Mouse (Mus musculus) lung, embryonic 14.5 days (tissue): Measurements from ENCODE around the gene Cox17. TPM values are rescaled to one million over a fixed set of nuclear protein-coding genes. Genes with fewer than 3 reads are reported as not detected.
A peak's percentile ranks its signal among the peaks of the same experiment; 100 is the strongest.

ENCODE experiments used
- ATAC-seq: fragments of 200-750 bp; cut with Nextera tagmentation; 2 replicates; pipeline ENCODE4 v1.8.0; 2017; ENCODE audit warnings: mild to moderate bottlenecking, moderate TSS enrichment, moderate library complexity; ENCODE audit not compliant: insufficient read depth
- DNase-seq: peaks from one replicate; pipeline ENCODE4 v3.0.0-alpha.2; 2015
- H3K27ac ChIP-seq: fragments of 300-500 bp; sonication (generic); 2 replicates; pipeline ENCODE4 v1.5.1; 2014; ENCODE audit warnings: low read depth, mild to moderate bottlenecking, moderate library complexity
- H3K27me3 ChIP-seq: fragments of 300-500 bp; sonication (generic); 2 replicates; pipeline ENCODE4 v1.6.1; 2014; ENCODE audit warnings: low read length, control low read depth; ENCODE audit not compliant: insufficient read depth
- H3K36me3 ChIP-seq: fragments of 300-500 bp; sonication (generic); 2 replicates; pipeline ENCODE4 v1.6.1; 2014; ENCODE audit warnings: control low read depth; ENCODE audit not compliant: insufficient read depth
- H3K4me1 ChIP-seq: fragments of 300-500 bp; sonication (generic); 2 replicates; pipeline ENCODE4 v1.6.1; 2014; ENCODE audit warnings: antibody characterized with exemption, control low read depth; ENCODE audit not compliant: insufficient read depth
- H3K4me2 ChIP-seq: fragments of 300-500 bp; sonication (generic); 2 replicates; pipeline ENCODE4 v1.6.1; 2014; ENCODE audit warnings: mild to moderate bottlenecking
- H3K4me3 ChIP-seq: fragments of 300-500 bp; sonication (generic); 2 replicates; pipeline ENCODE4 v1.5.1; 2014; ENCODE audit warnings: low read depth, low read length
- H3K9ac ChIP-seq: fragments of 300-500 bp; sonication (generic); 2 replicates; pipeline ENCODE4 v1.6.1; 2014
- H3K9me3 ChIP-seq: fragments of 300-500 bp; sonication (generic); 2 replicates; pipeline ENCODE4 v1.6.1; 2016; ENCODE audit warnings: low read depth, low read length, control low read depth
- CTCF ChIP-seq: IDR thresholded peaks from 2 replicates; pipeline ENCODE4 v1.5.1; 2016; ENCODE audit warnings: antibody characterized with exemption, low read depth
- WGBS: fragments of 180-500 bp; shearing (Covaris S2); extraction: QIAGEN DNeasy Blood & Tissue Kit; methylation state at CpG from one replicate; pipeline ENCODE4 v1.1.7; 2014; 5-methylcytosine and 5-hydroxymethylcytosine counted together
- polyA plus RNA-seq: library from polyadenylated mRNA; unstranded; fragments of >200 nt; fragmentation: Nextera tagmentation; extraction: Ambion mirVana; gene quantifications from 2 replicates; pipeline ENCODE4 v1.2.1, GENCODE M21; 2014

The Cox17 gene
- polyA plus RNA-seq, 1 experiment from 2014 or later: 126 TPM

DNA sequence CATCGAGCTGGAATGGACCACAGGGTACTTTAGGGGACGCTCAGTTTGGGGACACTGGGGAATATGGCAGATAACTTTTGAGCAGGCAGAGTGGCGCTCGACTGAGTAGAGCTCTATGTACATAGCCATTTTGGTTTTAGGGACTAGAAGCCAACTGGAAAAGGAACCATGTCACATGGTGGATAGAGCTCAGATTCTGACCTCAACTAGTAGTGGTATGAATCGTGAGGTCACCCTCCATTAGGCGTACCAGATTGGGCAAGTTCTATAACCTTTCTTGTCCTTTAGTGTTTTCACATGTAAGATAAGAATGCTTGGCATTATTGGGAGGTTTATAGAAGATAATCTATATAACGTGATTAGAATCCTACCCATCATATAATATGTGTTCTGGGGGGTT lies 43.5 kb downstream of the Cox17 start:
- Histone ChIP-seq H3K9me3 (no peaks in the 10 kb centered on the region), H3K9ac (no peak overlapping the region), H3K4me3 (no peak overlapping the region), H3K27me3 (no peaks in the 10 kb centered on the region), H3K4me2 (no peak overlapping the region), H3K4me1 (no peaks in the 10 kb centered on the region), H3K36me3 (no peaks in the 10 kb centered on the region), H3K27ac (no peak overlapping the region)
- no peak for DNase-seq
- ATAC-seq: no peak
- 84% methylated on average over 7 of the region's 7 CpGs for WGBS
- TF ChIP-seq CTCF: no peak

DNA sequence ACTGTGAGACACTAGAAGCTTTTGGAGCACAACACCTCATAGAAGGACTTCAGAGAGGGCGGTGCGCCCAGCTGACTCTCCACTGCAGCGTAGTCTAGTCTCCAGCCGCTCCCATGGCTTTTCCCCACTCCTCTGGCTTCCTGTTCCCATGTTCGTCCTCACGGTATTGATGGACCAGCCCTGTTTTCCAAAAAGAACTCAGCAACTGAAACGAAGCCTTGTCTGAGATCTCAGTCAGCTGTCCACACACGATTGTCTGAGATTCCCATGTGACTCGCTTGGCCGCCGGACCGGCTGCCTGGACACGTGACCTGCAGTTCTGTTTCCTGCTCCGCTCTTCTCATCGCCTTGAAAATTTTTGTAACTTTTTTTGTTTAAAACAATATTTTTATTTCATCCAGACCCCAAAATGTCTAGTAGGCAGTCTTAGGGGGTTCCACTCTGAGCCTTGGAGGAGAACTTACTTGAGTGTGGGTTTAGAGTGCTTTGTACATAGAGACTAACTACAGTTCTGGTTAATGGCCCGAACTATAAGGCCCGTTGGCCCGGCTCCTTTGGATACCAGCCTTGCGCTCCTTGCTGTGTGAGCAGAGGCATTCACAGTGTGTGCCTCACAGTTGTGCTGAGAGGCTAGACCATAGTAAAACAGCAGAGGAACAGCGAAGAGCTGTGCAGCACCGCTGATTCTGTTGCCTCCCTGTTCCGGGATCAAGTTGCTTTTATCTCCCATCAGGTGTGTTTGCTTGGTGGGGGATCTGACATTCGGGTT lies 45.5 kb downstream of the Cox17 start:
- TF ChIP-seq CTCF: no peak
- no peaks in the 10 kb centered on the region for H3K4me1 ChIP-seq
- no peaks in the 10 kb centered on the region for H3K36me3 ChIP-seq
- H3K27ac ChIP-seq: no peak overlapping the region
- no peaks in the 10 kb centered on the region for H3K27me3 ChIP-seq
- H3K4me3 ChIP-seq: no peak overlapping the region
- no peaks in the 10 kb centered on the region for H3K9me3 ChIP-seq
- DNase-seq (no peak), ATAC-seq (no peak)
- H3K9ac ChIP-seq: no peak overlapping the region
- 66% methylated on average over 23 of the region's 23 CpGs for WGBS
- 0 out of 2 replicates have a peak overlapping the region, but pooled peaks have one; percentile 12 for H3K4me2 ChIP-seq

DNA sequence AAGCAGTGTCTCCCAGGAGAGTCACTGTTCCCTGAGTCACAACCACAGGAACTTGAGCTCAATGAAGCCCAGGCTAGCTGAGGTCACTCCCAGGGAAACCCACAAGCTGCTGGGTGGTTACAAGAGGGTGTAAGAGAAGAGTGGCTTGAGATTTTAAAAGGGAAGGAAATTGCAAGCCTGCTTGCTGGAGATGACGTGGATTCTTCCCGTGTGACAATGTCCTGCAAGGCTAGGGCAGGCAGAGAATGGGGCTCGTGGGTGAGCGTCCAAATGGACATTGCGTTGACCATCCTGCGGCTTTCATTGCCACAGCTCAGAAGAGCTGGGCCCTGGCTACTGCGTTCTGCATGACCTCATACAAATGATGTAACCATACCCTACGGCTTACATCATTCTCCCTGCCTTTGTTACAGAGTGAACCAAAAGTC lies 47.4 kb downstream of the Cox17 start:
- H3K4me2 ChIP-seq: no peak overlapping the region
- ATAC-seq: no peak
- TF ChIP-seq CTCF: no peak
- no peaks in the 10 kb centered on the region for H3K36me3 ChIP-seq
- DNase-seq: no peak
- 85% methylated on average over 8 of the region's 8 CpGs for WGBS
- no peaks in the 10 kb centered on the region for H3K27me3 ChIP-seq
- H3K27ac ChIP-seq: no peak overlapping the region
- peaks cover under 1% of the 10 kb centered on the region; the same call in 1 of the 2 replicates for H3K4me1 ChIP-seq
- no peaks in the 10 kb centered on the region for H3K9me3 ChIP-seq
- H3K9ac ChIP-seq: no peak overlapping the region
- no peak overlapping the region for H3K4me3 ChIP-seq

DNA sequence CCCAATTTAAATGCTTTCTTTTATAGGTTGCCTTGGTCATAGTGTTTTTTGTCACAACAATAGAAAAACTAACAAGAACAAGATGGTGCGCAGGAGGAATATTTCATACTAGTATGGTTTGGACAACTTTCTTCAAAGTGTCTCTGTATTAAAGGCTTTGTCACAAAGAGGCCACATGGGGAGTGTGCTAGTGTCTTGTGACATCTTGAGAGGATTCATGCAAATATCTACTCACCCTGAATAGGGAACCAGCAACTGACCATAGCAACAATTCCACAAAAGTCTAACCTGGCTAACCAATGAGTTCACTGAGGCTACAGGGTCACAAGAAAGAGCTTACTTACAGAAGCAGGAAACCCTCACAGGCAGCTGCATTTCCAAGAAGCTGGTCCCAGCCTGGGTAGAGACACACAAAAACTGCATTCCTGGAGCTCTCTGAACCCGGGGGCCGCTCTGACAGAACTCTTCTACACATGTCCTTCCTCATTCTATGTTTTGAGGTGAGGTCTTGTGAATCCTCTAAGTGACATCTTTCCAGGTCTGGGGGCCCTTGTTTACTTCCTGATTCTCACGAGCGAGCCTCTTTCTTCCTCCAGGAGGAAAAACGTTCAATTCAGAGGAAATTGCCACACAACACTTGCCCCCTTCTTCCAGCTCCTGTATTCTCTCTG lies 48.4 kb downstream of the Cox17 start:
- no peak for DNase-seq

DNA sequence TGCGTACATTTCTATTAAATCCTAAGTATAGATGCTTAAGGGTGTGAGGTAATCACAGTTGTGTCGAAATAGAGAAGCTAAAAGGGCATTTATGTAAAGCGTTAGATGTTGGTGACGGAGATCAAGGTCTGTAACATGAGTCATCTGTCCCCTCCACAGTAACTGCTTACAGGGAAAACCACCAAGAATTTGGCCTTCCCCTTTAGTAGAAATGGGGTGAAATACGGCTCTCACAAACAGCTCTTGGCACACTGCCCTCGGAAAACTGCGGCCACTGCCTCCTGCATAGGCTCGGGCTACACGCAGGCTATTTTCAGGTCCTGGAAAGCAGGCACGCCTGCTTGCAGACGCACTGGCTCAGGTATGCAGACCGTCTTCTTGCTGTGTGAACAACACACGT lies 49.4 kb downstream of the Cox17 start:
- DNase-seq (peak; percentile 91), ATAC-seq (peak; percentile 58; the same call in 1 of the 2 replicates)
- no peak overlapping the region for H3K4me3 ChIP-seq
- peak overlapping the region; percentile 36 for H3K4me2 ChIP-seq
- 27% methylated on average over 13 of the region's 13 CpGs for WGBS
- H3K27me3 ChIP-seq: no peaks in the 10 kb centered on the region
- no peaks in the 10 kb centered on the region for H3K36me3 ChIP-seq
- H3K27ac ChIP-seq: no peak overlapping the region
- TF ChIP-seq CTCF: no peak
- no peak overlapping the region for H3K9ac ChIP-seq
- H3K4me1 ChIP-seq: peaks cover 9% of the 10 kb centered on the region; the same call in 1 of the 2 replicates
- H3K9me3 ChIP-seq: no peaks in the 10 kb centered on the region

More for the DNA sequence above, 48.4 kb downstream of the Cox17 start:
- Histone ChIP-seq H3K4me3 (no peak overlapping the region), H3K36me3 (no peaks in the 10 kb centered on the region), H3K27ac (no peak overlapping the region), H3K4me2 (no peak overlapping the region), H3K9me3 (no peaks in the 10 kb centered on the region), H3K27me3 (no peaks in the 10 kb centered on the region), H3K4me1 (peaks cover 9% of the 10 kb centered on the region; the same call in 1 of the 2 replicates), H3K9ac (no peak overlapping the region)
- WGBS: 43% methylated on average over 6 of the region's 6 CpGs
- no peak for TF ChIP-seq CTCF
- ATAC-seq: no peak

DNA sequence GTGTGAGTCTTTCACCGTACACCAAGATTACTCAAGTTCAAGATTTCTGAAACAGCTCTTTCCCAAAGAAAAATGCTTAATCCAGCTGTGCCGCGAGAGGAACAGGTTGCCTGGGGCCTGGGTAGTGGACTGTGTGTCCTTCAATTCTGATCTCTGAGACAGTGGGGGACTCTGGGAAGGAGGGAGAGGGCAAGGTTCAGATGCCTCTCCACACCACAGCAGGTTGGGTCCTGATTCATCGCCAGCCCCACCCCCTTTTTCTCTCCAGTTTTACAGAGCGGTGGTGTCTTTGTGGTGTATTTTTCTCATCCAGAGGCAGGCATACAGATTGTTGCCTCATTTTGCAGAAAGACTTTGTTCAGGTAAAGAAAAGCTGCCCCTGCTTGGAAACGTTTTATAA lies 51.5 kb downstream of the Cox17 start:
- DNase-seq: no peak
- no peak for ATAC-seq
- TF ChIP-seq CTCF: no peak
- 91% methylated on average over 6 of the region's 6 CpGs for WGBS
- Histone ChIP-seq H3K4me1 (peaks cover 9% of the 10 kb centered on the region; the same call in 1 of the 2 replicates), H3K27me3 (no peaks in the 10 kb centered on the region), H3K9me3 (no peaks in the 10 kb centered on the region), H3K4me3 (no peak overlapping the region), H3K36me3 (no peaks in the 10 kb centered on the region), H3K9ac (no peak overlapping the region), H3K4me2 (no peak overlapping the region), H3K27ac (no peak overlapping the region)

DNA sequence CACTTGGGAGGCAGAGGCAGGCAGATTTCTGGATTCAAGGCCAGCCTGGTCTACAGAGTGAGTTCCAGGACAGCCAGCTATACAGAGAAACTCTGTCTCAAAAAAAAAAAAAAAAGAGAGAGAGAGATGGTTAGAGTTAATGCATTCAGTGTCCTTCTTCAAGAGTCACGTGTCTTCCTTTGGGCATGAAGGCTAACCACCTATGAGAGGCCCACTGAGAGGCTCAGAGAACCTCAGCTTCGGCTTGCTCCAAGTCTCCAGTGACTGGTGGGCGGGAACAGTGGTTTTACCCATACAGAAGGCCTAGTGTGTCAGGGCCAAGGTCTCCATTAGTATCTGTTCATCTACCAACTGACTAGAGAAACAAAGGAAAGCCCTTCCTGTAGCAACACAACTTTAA lies 52.3 kb downstream of the Cox17 start:
- TF ChIP-seq CTCF: no peak
- Histone ChIP-seq H3K4me3 (no peak overlapping the region), H3K9ac (no peak overlapping the region), H3K4me1 (peaks cover 9% of the 10 kb centered on the region; the same call in 1 of the 2 replicates), H3K9me3 (no peaks in the 10 kb centered on the region), H3K27me3 (no peaks in the 10 kb centered on the region), H3K27ac (peak overlapping the region; percentile 21; the same call in 1 of the 2 replicates), H3K36me3 (no peaks in the 10 kb centered on the region), H3K4me2 (no peak overlapping the region; the same call in 1 of the 2 replicates)
- DNase-seq: no peak
- peak; percentile 9; the same call in 1 of the 2 replicates for ATAC-seq
- WGBS: 70% methylated on average over 3 of the region's 3 CpGs
